Mouse (Mus musculus): ENCODE measurements around the gene Gm29427.
"Not testable (repeated sequence)": the region's sequence is repeated elsewhere in the genome, so short reads cannot be mapped to it uniquely, and the experiment has no call there.

The Gm29427 gene

DNA sequence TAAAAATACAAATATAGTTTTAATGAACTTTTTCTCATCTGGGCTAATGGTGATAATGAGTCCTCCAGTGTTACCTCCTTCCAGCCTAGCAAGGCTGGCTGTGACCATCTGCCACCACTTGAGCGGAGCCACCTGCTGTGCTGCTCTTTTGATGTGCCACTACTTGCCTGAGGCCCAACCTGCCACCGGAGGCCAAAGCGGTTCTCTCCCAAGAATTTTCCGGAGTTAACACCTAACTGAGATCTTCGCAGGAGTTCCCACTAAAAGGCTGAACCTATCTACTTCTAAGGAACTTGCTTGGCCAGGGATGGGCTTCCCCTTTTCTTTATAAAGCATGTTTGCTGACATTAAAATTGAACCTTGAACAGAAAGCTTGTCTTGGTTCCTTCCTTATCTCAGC lies 56.0 kb downstream of the Gm29427 start:
- not testable (repeated sequence) for ATAC-seq (ENCODE audit: low TSS enrichment)

GRCm38 (mm10) chr1:130644103-130644502 lies 71.5 kb downstream of the Gm29427 start:
- no peak for ATAC-seq (ENCODE audit: low TSS enrichment)

- no peak for ATAC-seq (ENCODE audit: low TSS enrichment)
Observed at GRCm38 (mm10) chr1:130640967-130641366, 74.6 kb downstream of the Gm29427 start.

DNA sequence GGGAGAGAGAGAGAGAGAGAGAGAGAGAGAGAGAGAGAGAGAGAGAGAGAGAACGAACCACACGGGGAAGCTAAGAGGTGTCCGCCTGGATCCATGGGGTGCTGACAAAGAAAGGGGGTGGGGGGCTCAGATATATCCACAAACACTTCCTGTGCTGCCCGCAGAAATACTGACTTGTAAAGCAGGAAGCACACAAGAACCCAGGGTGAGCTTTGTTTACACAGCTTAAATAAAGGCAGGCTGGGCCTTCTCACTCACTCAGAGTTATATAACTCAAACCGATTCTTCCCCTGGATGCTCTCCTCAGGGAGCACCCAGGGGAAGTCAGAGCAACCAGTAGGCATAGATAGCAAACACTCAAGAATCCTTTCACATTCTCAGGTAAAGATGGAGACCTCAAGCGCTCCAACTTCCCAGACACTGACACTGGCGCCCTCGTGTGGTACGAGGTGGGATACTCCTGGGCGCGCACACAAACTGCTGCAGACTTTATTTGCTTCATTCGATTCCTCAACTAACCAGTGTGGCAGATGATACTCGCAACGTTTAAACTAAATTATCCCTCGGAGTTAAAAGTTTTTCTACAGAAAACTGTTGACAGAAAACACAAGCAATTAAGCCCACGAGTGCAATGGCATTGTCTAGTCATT lies 81.7 kb downstream of the Gm29427 start:
- peak; percentile 85 for ATAC-seq (ENCODE audit: low TSS enrichment)

DNA sequence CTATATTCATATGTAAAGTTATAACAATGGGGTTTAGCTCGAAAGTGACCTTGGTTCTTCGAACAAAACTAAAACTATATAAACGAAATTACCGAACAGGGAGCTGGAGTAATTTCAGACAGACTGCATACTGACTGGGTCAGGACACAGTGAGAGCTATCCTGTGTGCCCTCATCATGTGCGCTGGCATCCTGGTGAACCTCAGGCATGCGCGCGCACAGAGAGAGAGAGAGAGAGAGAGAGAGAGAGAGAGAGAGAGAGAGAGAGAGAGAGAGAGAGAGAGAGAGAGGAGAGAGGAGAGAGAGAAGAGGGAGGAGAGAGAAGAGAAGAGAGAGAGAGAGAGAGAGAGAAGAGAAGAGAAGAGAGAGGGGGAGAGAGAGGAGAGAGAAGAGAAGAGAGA lies 82.3 kb downstream of the Gm29427 start:
- no peak for ATAC-seq (ENCODE audit: low TSS enrichment)

DNA sequence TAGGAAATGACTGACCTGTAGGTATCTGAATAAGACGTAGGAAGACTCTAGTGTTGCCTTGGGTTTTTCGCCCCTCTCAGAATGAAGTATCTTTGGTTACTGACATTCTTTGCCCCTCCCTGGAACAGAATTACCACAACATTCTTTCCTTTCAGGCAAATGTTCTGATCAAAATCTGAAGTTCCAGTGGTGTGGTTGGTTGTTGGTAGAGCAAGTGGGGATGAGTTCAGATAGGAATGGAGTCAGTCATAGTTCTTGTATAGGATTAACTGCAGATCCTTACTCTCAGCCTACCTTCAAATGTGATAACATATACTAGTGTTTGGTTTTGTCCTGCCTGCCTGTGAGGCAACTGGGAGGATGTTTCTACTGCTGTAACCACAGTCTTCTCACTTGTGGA lies 86.1 kb downstream of the Gm29427 start, which contains the start of gene Zp3r:
Gene Zp3r (minus strand): TSS at position 101 of the 400 bp plus-strand sequence.
- ATAC-seq (ENCODE audit: low TSS enrichment) = no peak
